Mouse (Mus musculus): ENCODE measurements around the gene Ankrd13b.

The Ankrd13b gene

DNA sequence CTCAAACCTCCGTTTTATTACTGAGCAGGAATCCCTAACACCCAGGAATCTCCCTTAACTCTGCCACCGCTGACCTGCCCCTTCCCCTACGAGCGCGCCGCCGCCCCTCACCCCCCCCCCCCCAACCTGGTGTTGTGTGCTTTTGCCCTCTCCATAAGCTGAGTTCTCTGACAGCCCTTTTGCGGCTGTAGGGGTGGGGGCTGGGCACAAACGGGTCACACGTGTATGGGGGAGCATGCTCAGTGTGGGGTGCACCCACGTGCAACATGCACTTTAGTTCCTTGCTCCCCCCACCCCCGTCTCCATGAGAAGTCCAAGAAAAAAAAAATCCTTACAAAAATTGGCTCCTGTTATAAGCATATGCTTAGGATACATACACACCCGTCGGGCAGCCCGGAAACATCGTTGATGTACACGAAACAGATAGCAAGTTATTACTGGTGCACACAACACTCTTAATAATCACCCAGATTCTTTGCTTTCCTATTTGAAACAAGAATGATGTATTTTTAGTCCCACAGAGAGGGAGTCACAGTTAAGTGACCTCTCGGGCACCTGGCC lies 2.9 kb upstream of the Ankrd13b start:
- no peak for DNase-seq

DNA sequence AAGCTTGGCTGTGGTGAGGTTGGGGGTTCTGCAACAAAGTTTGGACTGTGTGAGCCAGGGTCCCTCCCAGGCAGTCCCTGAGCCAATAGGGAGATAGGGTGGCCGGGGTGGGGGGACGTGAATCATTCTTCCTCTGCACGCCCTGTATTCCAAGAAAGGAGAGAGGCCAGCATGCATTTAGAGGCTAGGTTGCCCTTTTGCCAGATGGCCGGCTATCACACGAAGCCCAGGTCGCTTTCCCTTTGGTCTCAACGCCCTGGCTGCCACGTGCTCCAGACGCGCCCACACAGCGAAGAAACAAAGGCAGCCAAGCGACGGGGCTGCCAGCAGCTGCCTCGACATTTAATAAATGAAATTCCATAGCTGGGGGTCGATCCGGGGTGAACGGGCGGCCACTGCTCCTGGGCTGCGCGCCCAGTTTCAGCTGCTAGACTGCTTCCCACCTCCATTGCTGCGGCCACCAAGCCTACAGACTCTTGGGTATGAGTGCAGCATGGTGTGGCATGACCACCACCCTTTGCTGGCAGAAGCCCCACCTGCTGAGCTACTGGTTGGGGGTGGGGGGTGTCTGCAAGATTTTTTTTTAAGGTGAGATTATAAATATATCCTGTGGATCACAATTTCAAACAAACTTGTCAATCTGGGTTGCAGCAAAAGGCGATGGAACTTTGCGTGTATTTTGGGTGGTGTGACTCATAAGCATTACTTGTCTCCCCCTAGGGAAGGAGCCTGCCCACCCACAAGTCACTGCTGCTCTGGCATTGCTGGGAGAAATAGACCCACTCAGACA lies 2.2 kb upstream of the Ankrd13b start:
- DNase-seq: peak; percentile 57

- DNase-seq: peak; percentile 88
Observed at GRCm38 (mm10) chr11:77491123-77491501, 1.6 kb upstream of the Ankrd13b start.

- peak; percentile 14 for DNase-seq
Observed at GRCm38 (mm10) chr11:77490451-77490850, 973 bp upstream of the Ankrd13b start.

DNA sequence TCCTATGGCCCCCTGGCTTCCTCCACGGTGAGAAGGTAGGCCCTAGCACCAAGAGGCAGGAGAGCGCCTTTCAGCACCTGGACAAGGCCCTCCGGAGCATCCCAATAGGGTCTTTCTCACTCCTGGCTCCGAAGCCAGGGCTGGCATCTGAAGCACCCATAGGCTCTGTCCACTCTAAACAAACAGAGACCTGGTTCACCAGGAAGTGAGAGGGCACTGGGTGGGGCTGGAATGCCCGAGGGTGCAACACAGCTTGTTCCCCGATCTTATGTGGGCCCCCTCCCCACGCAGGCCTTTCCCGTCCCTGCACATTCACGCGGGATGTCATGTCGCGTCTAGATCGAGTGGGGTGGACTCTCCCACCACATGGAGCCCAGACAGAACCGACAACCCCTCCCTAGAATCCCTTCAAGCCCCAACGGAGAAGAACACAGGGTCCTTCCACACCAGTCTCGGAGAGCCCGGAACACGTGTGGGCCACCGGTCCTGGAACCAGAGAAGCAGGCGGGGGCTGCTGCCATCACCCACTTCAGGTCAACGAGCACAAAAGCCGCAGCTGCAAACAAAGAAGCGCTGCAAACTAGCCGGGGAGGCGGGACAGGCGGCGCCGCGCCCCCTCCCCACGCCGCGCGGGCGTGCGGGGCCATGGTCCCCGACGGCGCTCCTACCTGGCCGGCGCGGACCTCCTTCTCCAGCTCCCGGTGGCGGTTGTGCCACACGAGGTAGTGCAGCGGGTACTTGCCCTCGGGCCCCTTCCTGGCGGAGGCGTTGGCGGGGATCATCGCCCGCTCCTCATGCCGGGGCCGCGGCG lies 502 bp downstream of the Ankrd13b start:
- peak; percentile 12 for DNase-seq

GRCm38 (mm10) chr11:77486798-77487197 lies 2.7 kb downstream of the Ankrd13b start:
- DNase-seq: peak; percentile 19

GRCm38 (mm10) chr11:77485229-77485628 lies 4.2 kb downstream of the Ankrd13b start:
- DNase-seq: no peak

DNA sequence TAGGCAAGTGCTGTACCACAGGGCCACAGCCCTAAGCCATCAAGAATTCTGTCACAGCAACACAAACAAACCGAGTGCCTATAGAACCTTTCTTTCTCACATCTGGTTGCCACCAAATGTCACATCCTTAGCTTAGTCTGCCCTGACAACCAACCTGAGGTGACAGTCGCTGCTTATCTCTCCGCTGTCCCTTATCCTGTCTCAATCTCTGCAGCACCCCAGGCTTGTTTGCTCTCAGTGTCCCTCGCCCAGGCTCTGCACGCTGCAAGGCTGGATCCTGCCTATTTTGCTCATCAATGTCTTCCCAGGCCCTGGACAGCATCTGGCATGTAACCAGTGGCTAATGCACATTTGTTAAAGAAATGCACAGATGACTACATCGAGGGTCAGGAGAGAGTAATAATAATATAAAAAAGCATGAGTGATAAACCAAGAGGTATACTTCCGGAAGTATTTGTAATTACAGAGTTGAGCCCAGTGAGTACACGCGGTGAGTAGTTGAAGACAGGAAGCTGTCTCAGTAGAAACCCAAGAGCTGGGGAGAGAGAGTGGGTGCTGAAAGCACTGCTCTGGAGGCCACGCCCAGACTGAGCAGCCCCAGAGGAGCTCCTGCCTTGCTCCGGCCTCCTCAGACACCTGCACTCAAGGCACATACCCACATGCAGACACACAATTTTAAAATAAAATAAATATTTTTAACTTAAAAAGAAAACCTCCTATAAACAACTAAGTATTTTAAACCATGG lies 5.8 kb downstream of the Ankrd13b start:
- no peak for DNase-seq

DNA sequence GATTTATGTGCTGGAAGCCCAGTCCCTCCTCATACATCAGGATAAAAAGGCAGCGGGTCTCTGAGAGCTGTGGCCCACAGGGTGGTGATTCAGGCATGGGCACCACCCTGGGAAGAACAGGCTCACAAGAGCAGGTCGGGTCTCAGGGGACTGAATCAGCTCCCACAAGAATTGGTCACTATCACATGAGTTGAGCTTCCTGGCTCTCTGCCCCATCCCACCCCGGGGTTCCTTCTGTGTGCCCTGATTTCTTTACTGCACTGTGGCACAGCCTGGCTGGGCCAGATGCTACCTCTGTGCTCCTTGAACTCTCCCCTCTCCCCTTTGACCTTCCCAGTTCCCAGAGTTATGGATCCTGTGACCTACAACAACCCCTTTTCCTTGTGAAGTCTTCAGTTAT lies 6.4 kb downstream of the Ankrd13b start:
- no peak for DNase-seq

DNA sequence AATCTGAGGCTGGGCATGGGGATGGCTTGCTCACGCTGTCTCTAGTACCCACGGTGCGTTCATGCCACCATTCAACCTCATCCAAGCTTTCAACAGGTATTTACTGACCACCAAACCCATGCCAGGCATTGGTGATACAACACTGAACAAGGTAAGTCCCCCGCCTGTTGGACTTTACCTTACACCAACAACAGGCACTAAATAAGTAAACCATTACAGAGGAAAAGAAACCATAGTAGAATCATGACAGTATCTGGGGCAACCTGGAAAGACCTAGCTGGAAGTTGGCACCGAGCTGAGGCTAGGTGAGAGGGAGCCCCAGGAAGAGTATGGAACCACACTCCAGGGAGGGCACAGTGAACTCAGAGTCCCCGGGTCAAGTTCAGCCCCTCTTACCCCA lies 12.6 kb downstream of the Ankrd13b start:
- peak; percentile 61 for DNase-seq

- no peak for DNase-seq
Observed at GRCm38 (mm10) chr11:77476216-77476615, 13.3 kb downstream of the Ankrd13b start.

DNA sequence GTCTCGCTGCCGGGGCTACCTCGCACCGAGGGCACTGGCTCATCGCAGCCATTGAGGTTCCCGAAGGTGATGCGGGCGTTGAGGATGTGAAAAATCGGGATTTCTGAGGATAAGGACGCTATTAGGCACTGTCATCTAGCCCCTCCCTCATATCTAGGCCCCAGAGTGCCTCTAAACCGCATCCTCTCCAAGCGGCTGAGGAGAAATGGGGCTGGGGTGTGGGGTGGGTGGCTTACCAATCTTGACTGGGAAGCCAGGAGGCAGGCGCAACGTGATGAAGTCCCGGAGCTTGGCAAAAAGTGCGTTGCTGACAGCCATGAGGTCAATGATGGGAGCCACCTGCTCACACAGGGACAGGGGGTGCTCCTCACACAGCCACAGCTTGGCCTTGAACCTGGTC lies 16.7 kb downstream of the Ankrd13b start:
- DNase-seq: no peak

DNA sequence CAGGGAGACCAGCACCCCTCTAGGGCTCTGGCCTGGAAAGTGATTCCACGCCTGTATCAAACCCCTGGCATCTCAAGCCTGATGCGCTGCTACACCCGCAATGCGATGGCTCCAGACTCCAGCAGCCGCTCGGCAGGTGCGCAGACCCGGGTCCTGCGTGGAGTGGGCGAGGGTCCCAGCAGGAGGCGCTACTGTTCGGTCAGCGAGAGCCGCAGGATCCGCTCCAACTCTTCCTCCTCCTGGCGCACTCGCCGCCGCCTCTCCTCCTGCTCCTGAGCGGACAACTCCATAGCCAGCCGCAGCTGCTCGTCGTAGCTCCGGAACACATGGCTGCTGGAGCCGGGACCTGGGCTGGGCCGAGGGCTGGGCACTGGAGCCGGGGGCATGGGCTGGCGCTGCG lies 18.1 kb downstream of the Ankrd13b start:
- DNase-seq: no peak

DNA sequence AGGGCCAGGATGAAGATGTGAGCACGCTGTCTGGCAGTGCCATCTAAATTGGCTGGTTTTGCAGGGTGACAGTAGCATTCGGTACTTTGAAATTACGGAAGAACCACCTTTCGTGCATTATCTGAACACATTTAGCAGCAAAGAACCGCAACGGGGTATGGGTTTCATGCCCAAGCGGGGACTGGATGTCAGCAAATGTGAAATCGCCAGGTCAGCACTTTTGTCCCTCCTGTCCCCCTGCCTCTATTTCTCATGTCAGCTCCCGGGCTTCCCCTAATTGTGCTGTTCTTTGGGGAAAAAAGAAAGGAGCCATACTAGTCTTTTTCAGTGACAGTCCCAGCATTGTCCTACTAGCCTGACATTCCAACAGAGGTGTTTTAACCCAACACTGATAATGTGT lies 21.1 kb downstream of the Ankrd13b start:
- DNase-seq: no peak

- DNase-seq: peak; percentile 81
Observed at GRCm38 (mm10) chr11:77467784-77468183, 21.7 kb downstream of the Ankrd13b start.

- DNase-seq: peak; percentile 81
Observed at GRCm38 (mm10) chr11:77467157-77467556, 22.3 kb downstream of the Ankrd13b start.

- no peak for DNase-seq
Observed at GRCm38 (mm10) chr11:77466544-77466943, 22.9 kb downstream of the Ankrd13b start.

DNA sequence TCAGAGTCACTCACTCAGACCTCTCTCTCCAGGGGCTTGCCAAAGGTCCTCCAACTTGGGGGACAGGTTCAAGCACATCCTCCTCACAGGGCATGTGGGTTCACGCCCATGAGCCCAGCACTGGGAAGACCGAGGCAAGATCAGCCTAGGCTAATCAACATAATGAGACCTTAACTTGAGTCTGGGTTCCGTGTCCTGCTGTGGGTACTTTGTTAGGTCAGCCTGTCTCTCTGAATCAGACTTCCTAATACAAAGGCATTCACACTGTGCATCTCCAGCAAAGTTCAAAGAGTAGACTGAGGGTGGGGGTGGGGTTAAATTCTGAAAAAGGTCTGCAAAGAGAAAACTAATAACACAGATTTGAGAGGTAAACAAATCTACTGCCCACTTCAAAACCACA lies 24.4 kb downstream of the Ankrd13b start:
- no peak for DNase-seq

GRCm38 (mm10) chr11:77464684-77465083 lies 24.8 kb downstream of the Ankrd13b start:
- no peak for DNase-seq

- no peak for DNase-seq
Observed at GRCm38 (mm10) chr11:77463786-77464185, 25.7 kb downstream of the Ankrd13b start.

DNA sequence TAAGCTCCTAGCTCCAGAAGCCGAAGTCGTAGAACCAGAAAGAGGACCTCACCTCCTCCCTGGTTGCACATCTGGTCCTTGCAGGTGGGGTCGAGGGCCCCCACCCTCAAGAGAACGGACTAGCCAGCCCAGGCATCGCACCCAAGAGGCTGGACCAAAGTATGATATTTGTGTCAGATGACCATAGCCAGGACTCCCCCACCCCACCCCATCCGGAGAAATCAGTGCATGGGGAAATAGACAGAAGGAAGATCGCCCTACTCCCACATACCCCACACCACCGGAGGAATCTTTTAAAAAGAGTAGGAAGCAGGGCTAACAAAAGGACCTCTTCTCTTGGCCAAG lies 26.4 kb downstream of the Ankrd13b start:
- no peak for DNase-seq

DNA sequence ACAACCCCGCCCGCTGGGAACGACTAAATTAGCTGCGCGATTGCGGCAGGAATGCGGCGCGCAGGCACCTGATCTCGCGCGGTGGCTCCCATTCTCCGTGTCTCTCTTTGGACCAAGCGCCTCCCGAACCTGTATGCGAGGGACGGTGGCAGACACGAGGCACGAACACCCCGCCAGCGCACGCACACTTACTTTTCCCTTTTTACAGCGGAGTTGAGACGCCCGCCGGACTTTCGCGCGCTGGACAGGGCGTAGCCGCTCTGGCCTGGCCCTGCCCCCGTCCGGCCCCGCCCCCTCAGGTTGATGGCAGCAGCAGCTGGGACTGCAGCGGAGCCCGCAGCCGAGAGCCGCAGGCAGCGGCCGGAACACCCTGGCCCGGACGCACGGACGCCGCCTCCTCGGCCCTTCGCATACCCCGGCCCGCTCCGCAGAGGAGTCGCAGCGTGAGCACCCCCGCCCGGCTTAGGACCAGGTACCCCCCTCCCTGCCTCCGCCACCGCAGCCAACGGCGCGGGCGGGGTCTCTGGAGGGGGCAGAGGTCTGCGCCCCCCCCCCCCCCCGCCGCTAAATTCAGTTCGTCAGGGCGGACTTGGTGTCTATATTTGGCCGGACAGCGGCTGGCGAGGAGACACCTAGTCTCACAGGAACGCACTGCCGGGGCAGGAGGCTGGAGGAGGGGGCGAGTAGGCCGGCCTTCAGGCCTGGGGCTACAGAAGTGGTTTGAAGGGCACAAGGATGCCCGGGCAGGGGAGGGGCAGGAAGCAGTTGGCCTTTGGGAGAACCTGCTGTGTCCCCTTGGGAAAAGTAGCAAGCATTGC lies 27.0 kb downstream of the Ankrd13b start, which contains the start of gene Coro6:
Gene Coro6 (plus strand): TSS at position 129 of the 818 bp plus-strand sequence.
- peak; percentile 72 for DNase-seq
